Mouse (Mus musculus) telencephalon, adult 2 months (tissue): Measurements from ENCODE around the gene Filip1l.
A peak's percentile ranks its signal among the peaks of the same experiment; 100 is the strongest.

Experiments
- DNase-seq: peaks from one replicate; pipeline ENCODE4 v3.0.0-alpha.2; 2011; ENCODE audit warnings: low read depth, low spot score

Gene Filip1l

GRCm38 (mm10) chr16:57528457-57528856 is 175.6 kb downstream of the Filip1l start:
- no peak for DNase-seq

GRCm38 (mm10) chr16:57530547-57530946 is 177.7 kb downstream of the Filip1l start:
- no peak for DNase-seq

- no peak for DNase-seq
These were observed 179.2 kb downstream of the Filip1l start for GRCm38 (mm10) chr16:57532081-57532493.

DNA sequence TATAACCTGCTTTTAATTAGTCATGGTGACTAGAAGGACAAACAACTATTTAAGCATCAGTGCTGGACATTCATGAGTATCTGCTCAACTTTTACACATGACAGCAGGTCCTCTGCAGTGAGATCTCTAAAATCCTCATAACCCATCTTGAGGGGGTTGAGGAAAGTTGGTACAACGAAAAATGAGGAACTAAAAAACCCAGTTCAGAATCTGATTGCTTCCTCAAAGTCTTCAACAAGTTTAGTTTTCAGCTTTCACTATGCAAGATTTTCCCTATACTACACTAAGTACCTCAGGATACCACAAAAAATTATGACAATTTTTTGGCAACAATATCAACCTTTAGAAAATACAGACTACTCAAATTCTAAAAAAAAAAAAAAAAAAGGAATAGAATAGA is 181.5 kb downstream of the Filip1l start:
- DNase-seq, result no peak

- DNase-seq, result no peak
These were observed 181.9 kb downstream of the Filip1l start for GRCm38 (mm10) chr16:57534811-57535210.

GRCm38 (mm10) chr16:57536511-57536910 is 183.6 kb downstream of the Filip1l start:
- DNase-seq, result no peak

- DNase-seq, result no peak
These were observed 190.3 kb downstream of the Filip1l start for GRCm38 (mm10) chr16:57543243-57543642.

DNA sequence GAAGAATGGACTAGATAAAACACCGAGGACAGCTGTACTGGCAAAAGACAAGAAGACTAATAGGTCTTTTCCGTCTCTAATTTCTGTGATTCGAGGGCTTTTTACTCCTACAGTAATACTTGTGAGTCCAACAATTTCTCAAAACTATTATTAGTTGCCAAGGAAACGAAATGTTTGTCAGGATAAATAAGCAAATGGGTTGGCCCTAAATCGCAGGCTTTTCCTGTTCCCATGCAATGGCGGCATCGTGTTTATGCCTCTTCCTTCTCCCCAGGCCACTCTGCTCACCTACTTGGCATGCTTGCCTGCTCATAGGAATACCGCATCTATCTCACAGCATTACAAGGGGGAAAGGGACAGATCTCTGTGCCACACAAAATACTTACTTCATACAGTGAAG is 191.5 kb downstream of the Filip1l start:
- DNase-seq, result peak; percentile 34

DNA sequence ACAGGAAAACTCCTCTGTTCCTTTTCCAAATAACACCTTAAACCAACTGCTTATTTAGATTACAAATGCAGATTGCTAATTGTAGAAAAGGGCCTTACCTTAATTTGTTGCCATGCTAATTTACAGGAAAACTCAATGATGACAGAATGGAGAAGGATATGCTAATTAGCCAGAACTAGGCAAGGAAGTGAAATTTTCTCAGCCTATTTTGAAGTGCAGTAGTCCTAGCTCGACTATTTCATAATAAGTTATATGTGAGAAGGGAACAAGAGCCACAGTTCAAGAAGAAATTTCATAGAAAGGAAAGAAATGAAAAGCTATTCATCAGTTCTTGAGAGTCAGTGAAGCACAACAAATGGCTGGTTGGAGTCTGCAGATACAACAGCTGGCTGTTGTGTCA is 193.5 kb downstream of the Filip1l start:
- no peak for DNase-seq

- DNase-seq, result no peak
These were observed 195.7 kb downstream of the Filip1l start for GRCm38 (mm10) chr16:57548608-57549007.

GRCm38 (mm10) chr16:57549061-57550037 is 196.5 kb downstream of the Filip1l start:
- DNase-seq, result no peak

DNA sequence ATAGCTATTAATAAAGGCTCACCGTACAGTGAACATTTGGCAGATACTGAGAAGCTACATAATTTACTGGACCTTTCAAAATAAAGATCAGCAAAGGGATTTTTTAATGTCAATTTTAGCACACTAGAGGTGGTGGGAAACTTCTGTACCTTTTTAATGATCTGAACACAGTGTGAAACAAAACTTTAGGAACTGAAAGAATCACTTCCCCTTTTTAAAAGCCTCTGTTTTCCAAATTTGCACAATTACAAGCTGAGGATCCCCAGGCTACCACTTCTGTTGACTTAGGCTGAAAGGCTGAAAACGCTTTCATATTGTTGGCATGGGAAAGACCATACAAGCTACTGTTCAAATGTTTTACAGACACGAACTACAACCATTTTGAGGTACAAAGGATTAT is 197.2 kb downstream of the Filip1l start:
- no peak for DNase-seq

- DNase-seq, result no peak
These were observed 197.9 kb downstream of the Filip1l start for GRCm38 (mm10) chr16:57550817-57551216.

- no peak for DNase-seq
These were observed 198.7 kb downstream of the Filip1l start for GRCm38 (mm10) chr16:57551617-57552016.

DNA sequence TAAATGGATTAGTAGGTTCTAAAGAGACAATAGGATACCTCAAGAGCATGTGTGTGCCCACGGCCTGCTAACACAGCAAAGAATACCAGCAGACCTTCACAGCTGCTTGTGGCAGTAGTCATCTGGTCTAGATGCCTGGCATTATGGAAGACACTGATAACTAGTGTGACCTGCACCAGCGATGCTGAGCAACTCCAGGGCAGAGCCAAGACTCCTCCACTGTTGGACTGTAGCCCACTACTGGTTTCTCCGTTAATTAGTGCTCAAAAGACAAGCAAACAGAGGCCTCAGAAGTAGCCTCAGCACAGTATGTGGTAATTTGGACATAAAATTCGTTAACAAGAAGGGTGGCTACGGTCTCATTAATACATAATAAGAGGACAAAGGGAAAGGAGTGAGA is 199.8 kb downstream of the Filip1l start:
- DNase-seq, result no peak

DNA sequence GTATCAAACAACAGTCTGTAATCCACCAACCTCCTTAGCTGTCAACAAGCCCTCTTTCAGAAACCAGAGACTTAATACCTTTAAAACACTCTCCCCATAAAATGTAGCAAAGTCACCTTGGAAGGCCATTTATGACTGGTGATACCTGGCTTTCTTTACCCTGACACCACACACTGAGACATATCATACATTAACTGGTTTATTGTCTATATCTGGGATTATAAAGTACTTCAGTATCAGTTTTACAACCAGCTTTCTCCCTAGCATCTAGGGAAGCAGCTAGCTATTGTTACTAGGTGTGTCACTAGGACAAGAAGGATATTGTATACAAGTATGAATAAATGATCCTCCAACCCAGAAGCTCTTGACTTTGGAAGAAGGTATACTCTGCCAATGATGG is 200.3 kb downstream of the Filip1l start:
- DNase-seq, result no peak

- no peak for DNase-seq
These were observed 202.1 kb downstream of the Filip1l start for GRCm38 (mm10) chr16:57554886-57555400.

DNA sequence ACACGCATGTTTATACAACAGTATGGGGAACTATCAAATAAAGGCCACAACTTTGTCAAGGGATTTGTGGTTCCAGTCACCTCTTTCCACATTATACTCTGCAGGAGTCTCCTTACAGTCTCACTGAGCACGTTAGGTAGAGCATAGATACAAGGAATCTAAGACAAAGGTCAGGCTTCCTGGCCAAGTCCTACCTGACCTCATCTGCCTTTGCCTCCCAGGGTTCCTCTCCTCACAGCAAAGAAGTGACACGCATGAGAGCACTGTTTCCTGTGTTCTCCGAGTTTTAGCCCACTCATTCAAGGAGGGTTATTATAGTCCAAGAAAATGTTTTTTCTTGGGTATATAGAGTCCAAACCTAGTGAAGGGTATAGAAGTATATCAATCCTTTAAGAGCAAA is 202.8 kb downstream of the Filip1l start:
- no peak for DNase-seq

GRCm38 (mm10) chr16:57556244-57556643 is 203.4 kb downstream of the Filip1l start:
- DNase-seq, result no peak

- no peak for DNase-seq
These were observed 205.4 kb downstream of the Filip1l start for GRCm38 (mm10) chr16:57558258-57558657.

GRCm38 (mm10) chr16:57560185-57560584 is 207.3 kb downstream of the Filip1l start:
- no peak for DNase-seq

GRCm38 (mm10) chr16:57563453-57563852 is 210.6 kb downstream of the Filip1l start:
- DNase-seq, result no peak

DNA sequence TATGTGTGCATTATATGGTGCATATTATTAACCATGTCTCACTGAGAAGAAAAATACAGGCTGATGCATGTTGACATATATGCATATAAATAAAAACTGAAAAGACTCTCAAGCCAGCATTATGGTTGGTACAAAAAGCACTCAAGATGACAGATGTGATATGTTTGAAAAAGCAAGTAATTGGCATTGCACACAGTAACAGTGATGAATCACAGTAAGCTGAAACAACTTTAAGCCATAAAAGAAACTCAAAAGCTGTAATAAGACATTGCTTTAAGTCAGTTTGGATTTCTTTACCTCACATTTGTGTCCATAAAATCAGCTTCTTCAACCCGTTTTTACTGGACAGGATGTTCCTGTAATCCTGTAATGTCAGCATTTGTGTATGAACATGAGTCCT is 211.9 kb downstream of the Filip1l start:
- no peak for DNase-seq
